Mouse (Mus musculus) embryo, embryonic 9.5 days (tissue): ENCODE data around the gene Nudc.

Source experiments
- DNase-seq: peaks from one replicate; pipeline ENCODE4 v3.0.0-alpha.2; 2017; ENCODE audit errors: extremely low spot score

Nudc gene

DNA sequence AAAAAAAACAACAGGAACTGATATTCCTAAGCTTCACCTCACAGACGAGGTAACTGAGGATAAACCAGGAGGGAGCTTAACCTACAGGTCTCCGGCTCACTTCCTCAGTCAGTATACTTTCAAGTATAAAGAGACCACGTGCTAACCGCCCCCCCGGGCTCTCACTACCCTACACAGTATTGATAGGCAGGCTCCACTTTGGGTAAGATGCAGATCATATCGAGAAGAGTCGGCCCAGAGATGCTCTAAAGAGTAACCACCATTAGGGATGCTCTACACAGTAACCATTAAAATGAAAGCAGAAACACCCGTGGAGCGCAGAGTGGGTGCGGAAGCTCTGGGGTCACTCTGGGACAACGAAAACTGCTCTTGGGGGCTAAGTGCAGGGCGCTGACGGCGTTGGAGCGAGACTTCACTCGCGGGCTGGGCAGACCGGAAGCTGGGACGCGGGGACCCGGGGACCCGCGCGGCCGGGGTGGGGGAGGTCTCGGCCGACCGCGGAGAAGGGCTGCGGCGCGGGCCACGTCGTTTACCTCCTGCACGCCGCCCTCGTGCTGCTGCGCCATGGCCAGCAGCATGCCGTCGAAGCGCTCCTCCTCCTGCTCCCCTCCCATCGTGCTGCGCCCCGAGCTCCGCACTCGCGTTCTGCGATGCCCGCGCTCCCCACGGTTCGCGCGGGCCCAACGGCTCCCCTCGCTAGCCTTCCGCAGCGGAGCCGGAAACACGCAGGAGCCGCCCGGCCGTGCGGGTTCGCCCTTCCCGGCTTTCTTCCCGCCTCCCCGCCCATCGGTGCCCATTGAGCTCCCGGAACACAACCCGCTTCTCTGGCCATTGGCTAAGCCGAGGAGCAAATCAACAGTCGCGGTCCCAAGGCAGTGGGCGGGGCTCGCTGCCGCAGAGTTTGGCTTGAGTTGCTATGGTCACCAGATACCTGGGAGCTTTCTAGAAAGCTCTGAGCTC lies at the start of gene Nudc:
TSS of gene Nudc (minus strand) at position 725 of the 960 bp plus-strand sequence.
- peak; percentile 96 for DNase-seq

DNA sequence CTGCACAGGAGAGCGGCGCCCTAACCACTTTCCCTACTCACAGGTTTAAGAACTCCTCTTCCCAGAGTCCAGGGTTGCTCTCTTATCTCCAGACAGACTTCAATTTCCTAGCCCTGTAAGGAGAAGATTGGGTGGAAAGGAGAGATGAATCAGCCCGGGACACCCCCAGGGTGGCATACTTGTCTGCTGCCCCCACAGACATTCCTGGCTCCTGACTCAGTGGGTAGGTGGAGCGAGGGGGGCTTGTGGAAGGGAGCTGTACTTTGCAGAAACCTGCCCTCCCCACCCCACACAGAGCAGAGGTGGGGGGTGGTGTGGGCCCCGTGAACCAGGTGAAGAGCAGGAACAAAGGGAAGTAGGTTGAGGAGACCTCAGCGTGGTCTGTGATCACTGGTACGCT lies 49.7 kb upstream of the Nudc start:
- DNase-seq = no peak

DNA sequence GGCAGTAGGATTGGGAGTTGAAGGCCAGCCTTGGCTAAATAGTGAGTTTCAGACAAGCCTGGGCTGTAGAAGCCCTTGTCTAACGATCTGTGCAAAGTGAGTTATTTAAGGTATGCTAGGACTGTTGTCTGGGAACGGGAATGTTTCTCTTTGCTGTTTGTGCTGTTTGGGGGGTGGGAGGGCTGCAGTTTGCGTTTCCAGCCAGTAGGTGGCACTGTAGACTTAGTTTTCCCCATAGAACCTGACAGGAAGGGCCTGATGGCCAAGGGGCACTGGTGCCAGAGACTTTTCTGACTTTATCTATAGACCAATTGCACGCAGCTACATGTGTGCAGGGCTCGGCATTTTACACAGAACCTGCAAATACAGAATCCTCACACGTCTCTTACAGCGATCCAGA lies 46.8 kb upstream of the Nudc start:
- peak; percentile 86 for DNase-seq

DNA sequence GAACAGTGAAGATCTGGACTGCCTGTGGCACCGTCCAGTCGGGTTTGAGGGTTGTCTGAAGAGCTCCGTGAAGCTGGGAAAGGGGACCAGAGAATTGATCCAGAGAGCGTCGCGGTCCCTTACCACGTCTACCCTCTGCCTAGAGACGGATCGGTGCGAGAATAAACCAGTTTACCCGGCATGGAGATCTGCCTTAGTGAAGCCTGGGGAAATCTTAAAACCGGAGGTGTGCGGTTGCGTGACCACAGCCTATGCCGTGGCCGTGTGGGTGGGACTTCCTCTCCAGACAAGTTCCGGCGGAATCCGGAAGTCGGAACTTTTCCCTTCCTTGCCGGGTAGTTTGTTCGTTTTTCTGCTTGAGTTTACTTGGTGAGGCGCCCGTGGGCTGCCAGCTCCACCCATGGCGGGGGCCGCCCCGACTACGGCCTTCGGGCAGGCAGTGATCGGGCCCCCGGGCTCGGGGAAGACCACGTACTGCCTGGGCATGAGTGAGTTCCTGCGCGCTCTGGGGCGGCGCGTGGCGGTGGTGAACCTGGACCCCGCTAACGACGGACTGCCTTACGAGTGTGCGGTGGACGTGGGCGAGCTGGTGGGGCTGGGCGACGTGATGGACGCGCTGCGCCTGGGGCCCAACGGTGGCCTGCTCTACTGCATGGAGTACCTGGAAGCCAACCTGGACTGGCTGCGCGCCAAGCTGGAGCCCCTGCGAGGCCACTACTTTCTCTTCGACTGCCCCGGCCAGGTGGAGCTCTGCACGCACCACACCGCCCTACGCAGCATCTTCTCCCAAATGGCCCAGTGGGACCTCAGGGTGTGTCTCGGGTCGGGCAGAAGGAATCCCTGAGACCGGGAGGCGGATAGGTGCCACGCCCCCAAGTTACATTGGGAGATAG lies 38.5 kb upstream of the Nudc start, which contains the start of gene Gpn2:
TSS of gene Gpn2 (plus strand) at position 304 of the 893 bp plus-strand sequence.
- DNase-seq = peak; percentile 76

DNA sequence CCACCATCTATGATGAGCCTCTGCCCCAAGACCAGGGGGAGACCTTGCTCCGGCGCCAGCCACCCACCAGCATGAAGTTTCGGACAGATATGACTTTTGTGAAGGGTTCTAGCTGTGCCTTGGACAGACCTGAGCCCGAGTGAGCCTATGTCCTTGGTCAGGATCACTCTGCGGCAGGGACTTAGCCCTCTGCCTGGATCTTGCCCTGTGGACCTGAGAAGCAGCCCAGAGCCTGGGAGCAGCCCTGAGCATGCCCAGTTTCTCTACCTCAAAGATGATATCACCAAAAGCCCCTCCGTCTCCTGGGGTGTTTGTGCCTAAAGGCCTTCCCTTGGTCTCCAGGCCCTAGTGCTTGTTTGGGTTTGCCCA lies 37.9 kb upstream of the Nudc start:
- no peak for DNase-seq

DNA sequence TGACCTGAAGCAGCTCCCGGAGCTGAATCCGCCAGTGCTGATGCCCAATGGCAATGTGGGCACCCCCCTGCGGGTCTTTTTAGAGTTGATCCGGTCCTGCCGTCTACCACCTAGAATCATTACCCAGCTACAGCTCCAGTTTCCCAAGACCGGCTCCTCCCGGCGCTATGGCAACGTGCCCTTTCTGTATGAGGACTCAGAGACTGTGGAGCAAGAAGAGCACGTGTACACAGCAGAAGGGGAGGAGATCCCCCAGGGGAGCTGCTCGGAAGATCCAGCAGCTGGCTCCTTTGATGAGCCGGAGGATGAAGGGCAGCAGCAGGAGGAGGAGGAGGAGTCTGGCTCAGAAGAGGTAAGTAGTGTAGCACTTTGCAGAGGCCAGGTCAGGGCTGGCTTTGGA lies 32.2 kb upstream of the Nudc start:
- DNase-seq = no peak

DNA sequence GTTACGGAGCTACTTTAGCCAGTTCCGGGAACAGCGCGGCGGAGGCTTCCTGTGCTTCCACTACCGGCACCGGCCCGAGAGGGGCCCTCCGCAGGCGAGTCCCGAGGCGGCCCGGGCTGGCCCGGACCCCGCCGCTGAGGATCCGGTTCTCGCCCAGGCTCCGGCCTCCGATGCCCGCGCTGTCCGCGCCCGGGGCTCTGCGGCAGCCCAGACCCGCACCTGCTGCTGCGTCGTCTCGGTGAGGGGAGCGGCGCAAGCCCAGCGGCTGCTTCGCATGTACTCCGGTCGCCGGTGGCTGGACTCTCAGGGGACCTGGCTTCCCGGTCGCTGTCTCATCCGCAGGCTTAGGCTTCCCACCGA lies 29.0 kb upstream of the Nudc start:
- no peak for DNase-seq

DNA sequence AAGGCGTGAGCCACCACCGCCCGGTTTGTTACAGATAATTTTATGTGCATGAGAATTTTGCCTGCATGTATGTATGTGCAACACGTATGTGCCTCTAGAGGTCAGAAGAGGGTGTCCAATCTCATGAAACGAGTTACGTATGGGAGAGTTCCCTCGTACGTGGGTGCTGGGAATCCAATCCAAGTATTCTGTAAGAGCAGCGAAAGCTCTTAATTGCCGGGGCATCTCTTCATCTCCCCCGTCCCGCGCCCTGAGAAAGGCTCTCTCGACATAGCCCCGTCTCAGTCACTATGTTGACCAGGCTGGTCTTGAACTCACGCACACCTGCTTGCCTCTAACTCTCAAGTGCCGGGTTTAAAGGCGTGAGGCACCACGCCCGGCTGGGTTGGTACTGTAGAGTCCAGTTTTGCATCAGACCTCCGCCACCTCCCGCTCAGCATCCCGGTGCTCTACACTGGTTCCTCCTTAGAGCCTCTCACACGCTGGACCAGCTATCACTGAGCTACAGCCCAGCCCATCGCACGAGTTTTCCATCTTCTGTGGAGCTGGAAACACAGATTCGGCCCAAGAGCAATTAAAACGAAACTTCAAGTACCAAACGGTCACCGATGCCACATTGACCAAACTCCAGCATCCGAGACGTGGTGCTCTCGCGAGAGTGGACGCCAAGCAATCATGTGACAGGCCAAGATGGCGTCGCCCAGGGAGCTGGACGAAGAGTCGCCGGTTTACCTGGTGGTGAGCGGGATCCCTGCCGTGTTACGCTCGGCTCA lies 28.5 kb upstream of the Nudc start, which contains the start of gene Gpatch3:
TSS of gene Gpatch3 (plus strand) at position 676 of the 773 bp plus-strand sequence.
- DNase-seq = peak; percentile 87

DNA sequence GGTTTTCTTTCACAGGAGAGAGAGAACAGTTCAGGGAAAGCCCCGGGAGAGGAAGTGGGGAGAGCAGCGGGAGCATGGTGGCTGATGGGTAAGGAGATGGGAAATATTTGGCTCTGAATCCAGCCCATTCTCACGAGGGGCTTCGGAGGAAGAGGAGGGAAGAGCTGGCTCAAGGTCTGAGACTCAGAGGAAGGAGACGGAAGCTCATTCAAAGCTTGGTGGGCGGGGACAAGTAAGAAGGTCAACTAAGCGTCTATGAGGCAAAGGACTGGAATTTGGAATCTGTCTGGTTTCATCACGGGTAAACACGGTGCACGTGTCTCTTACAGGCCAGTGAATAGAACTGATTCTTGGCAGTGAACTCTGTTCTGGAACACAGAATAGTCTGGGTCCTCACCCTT lies 24.3 kb upstream of the Nudc start:
- no peak for DNase-seq

DNA sequence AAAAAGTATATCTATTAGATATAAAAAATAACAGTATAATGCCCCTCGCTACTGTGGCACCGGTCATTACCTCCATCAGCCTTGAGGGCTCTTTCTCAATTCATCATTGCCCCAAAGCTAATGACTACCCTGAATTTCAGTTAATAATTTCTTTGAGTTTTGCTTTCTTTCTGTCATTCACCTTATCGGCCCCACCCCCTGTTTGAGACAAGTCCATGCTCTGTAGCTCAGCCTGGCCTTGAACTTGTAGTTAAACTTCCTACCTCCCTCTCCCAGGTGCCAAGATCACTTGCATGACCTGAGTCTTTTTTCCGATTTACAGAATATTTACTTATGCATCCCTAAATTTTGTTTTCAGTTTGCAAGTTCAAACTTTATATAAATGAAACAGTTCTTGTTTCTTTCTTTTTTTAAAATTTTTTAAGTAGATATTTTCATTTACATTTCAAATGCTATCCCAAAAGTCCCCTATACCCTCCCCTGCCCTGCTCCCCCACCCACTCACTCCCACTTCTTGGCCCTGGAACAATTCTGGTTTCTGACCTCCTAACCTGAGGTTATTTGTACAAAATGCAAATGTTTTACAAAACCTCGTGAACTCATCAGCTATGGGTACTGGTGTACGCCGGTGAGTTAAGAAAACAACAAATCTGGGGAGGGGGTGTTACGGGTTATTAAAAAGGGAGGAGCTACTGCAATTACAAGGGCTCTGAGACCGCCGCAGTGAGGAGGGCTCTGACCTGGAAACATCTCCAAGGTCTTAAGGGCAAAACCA lies 23.7 kb upstream of the Nudc start:
- no peak for DNase-seq

DNA sequence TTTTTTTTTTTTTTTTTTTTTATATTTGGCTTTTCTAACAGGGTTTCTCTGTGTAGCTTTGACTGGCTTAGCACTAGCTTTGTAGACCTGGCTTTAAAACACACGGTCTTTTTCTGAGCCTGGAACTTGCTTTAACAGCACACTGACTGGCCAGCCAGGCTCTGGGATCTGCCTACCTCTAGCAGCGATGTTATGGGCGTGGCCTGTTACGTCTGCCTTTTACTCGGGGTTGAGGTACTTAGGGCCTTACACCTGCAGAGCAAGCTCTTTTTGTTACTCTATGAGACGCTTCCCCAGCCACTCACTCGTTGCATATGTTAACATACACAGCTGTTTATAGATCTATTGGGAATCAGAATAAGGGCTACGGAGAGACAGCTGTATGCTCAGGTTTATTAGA lies 21.5 kb upstream of the Nudc start:
- no peak for DNase-seq

DNA sequence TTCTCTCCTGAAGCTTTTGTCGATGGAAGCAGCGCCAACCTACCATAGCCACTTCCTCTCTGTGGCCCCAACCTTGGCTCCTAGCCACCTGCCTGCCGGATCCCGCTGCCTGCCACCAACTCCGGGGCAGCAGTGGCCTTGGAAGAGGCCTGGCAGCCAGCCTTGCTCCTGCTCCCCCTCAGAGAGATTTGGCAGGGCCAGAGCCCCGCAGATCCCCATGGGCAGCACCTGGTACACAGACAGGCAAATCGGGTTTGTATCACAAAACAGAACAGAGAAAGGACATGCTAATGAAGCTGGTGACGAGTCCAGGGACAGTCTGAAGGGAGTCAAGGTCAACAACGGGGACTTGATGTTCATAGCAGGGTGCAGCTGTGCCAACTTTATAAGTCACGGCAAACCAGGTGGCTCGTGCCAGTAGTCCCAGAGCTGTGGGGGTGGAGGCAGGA lies 17.4 kb upstream of the Nudc start:
- DNase-seq = no peak

DNA sequence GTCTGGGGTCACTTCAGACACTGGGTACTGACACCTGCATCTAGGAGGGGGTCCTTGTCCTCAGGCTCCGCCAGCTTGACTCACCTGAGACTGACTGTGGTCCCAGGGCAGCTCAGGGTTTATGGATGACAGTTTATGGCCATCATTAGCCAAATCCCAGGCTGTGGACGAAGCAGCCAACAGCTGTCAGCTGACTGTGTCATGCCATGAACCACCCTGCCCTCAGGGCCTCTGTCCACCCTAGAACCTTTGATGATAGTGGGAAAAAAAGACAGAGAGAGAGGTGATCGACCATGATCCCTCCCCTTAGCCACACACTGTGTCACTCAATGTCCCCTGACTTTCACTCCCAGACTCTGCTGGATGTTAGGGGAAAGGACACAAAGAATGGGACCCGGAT lies 15.8 kb upstream of the Nudc start:
- no peak for DNase-seq

DNA sequence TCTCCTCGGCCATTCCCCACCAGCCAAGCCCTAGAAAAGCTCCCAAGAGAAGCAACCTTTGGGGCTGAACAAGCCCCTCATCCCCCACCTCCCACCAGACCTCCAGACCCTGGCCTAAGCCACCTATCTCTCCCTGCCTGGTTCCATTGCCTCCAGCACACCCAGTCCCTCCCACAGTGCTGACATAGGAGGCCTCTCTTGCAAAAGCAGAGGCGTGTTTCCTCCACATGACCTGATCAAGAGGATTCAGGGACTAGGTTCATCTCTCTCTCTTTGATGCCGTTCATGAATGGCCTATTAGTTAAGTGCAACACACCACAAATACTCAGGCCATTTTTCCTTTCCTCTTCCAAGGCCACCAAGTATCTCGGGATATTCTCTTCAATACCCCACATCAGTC lies 14.1 kb upstream of the Nudc start:
- DNase-seq = no peak

DNA sequence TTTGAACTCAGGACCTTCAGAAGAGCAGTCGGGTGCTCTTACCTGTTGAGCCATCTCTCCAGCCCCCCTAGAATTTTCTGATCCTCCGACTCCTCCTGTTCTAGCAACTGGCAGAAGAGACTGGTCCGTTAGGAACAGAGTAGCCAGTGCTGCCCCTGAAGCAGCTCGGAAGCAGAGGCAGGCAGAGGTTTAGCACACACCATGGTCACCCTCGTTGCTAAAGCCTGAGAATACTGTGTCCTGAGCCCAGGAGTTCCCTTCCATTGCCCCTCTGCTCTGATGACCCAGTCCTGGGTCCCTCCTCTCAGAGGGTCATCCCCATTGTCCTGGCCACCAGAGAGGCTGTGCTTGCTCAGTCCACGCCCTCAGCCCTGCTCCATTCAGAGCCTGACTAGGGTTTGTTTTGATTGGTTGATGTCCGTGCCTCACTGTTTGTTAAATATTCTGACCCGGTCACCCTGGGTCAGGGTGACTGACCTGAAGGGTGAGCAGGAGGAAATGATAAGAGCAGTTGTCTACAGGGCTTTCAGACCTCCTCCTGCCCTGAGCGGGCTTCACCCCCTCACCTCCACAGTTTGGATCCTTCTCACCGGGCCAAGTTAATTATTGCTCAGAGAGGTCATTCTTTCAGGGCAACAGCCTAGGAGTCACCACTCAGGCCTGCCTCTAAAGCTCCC lies 11.4 kb upstream of the Nudc start:
- peak; percentile 66 for DNase-seq

DNA sequence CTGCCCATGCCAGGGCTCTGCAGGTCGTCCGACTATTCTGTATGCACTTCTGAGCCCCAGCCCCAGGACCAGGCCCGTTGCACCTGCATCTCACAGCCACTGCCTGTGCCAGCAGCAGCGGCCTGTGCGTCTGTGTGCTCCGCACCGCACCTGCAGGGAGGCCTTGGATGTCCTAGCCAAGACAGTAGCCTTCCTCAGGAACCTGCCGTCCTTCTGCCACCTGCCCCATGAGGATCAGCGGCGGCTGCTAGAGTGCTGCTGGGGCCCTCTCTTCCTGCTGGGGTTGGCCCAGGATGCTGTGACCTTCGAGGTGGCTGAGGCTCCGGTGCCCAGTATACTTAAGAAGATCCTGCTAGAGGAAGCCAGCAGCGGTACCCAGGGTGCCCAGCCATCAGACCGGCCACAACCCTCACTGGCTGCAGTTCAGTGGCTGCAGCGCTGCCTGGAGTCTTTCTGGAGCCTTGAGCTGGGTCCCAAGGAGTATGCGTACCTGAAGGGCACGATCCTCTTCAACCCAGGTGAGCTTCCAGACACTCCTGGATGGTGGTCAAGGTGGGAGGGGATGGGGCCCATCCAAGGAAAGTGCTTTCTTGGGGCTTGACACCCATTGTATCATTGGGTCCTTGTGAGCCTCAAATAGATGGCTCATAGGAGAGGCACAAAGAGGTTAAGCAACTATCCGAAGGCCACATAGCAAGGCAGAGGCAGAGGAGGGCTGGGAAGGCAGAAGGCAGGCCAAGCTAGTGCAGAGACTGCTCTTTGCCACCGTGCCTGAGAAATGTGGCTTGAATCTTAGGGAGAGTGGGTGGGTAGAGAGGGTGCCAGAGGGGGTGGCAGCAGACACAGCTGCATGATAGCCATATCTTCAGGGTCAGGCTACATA lies 7.9 kb upstream of the Nudc start:
- DNase-seq = no peak

DNA sequence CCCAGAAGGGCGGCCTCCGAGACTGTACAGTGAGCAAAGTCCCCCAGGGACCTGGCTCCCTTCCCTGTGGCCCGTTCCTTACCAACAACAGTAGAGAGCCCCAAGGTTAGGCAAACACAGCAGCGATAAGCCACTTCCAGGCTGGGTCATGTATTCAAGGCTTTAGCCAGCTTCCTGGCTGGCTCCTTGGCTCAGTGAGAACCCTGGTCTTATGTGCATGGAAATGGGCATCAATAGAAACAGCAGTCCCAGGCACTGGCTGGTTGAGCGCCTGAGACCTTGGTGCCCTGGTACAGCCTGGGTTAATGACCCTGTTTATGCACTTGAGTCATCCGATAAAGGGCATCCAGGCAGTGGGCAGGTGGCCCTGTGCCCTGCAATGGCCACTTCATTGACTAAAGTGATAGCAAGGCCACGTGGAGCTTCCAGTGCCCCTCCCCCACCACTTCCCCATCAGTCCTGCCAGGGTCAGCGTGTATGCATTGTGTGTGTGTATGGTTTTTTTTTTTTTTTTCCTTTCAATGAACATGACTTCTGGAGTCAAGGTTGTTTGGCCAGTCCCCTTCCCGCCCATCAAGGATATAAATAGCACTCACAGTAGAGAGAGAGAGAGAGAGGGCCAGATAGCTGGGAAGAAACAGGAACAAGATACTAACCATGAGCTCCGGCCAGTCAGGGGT lies 7.1 kb upstream of the Nudc start, which contains the start of gene Nr0b2:
TSS of gene Nr0b2 (plus strand) at position 609 of the 680 bp plus-strand sequence.
- no peak for DNase-seq

DNA sequence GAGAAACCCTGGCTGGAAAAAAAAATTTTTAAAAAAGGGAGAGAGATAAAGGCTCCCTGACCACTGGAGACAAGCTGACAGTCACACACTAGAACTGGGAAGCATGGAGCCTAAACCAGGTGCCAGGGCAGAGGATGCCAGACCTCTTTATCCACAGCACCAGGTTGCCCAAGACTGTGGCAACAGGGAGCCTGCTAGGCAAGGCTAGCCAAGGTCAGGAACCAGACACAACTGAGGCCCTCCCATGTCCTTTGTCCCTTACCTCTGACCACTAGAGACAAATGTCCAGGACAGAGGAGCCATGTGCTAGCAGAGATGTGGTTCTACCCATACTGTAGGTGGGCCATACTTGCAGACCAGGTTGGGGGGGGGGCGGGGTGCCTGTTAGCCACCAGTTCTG lies 6.2 kb upstream of the Nudc start:
- DNase-seq = no peak

DNA sequence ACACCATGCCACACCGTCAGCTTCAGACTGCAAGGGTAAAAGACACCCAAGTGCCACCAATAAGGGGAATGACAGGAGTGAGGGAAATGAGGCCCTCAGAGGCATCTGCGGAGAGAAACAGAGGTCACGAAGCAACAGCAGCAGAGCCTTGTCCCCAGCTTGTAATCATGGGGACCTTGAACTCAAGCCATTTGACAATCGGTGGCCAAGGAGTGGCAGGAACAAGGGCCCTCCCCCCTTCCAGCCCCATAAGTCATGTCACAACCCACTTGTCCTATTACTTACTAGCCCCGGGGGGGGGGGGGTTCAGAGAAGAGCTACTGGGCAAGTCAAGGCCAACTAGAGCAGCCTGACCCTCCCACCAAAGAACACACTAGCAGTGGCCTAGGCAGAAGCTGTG lies 9.1 kb downstream of the Nudc start:
- no peak for DNase-seq
